Mouse (Mus musculus): ENCODE measurements around the gene Ccnjl.
A peak's percentile ranks its signal among the peaks of the same experiment; 100 is the strongest.

The Ccnjl gene

GRCm38 (mm10) chr11:43528078-43528682, 404 bp upstream of the Ccnjl start:
- no peak for DNase-seq

- DNase-seq = no peak
These were observed 1.5 kb downstream of the Ccnjl start for GRCm38 (mm10) chr11:43530043-43530442.

- DNase-seq = no peak
These were observed 3.0 kb downstream of the Ccnjl start for GRCm38 (mm10) chr11:43531619-43532018.

- peak in 1 of 2 experiments; percentile 52 for DNase-seq
These were observed 8.5 kb downstream of the Ccnjl start for GRCm38 (mm10) chr11:43537074-43537473.

- DNase-seq = no peak
These were observed 11.3 kb downstream of the Ccnjl start for GRCm38 (mm10) chr11:43539863-43540262.

- DNase-seq = no peak
These were observed 15.3 kb downstream of the Ccnjl start for GRCm38 (mm10) chr11:43543711-43544466.

- DNase-seq = no peak
These were observed 16.2 kb downstream of the Ccnjl start for GRCm38 (mm10) chr11:43544819-43545218.

- DNase-seq = no peak
These were observed 17.4 kb downstream of the Ccnjl start for GRCm38 (mm10) chr11:43545873-43546475.

GRCm38 (mm10) chr11:43546678-43547077, 18.1 kb downstream of the Ccnjl start:
- no peak for DNase-seq

- peak; percentile 57 to 67 for DNase-seq
These were observed 19.6 kb downstream of the Ccnjl start for GRCm38 (mm10) chr11:43548148-43548547.

- DNase-seq = no peak
These were observed 20.3 kb downstream of the Ccnjl start for GRCm38 (mm10) chr11:43548657-43549435.

- DNase-seq = peak; percentile 85 to 94
These were observed 21.1 kb downstream of the Ccnjl start for GRCm38 (mm10) chr11:43549701-43550100.

- DNase-seq = no peak
These were observed 23.2 kb downstream of the Ccnjl start for GRCm38 (mm10) chr11:43551756-43552155.

GRCm38 (mm10) chr11:43552675-43553074, 24.1 kb downstream of the Ccnjl start:
- no peak for DNase-seq

GRCm38 (mm10) chr11:43556538-43556937, 28.0 kb downstream of the Ccnjl start:
- no peak for DNase-seq

- DNase-seq = no peak
These were observed 31.1 kb downstream of the Ccnjl start for GRCm38 (mm10) chr11:43559515-43560292.

- DNase-seq = no peak
These were observed 35.2 kb downstream of the Ccnjl start for GRCm38 (mm10) chr11:43563654-43564244.

GRCm38 (mm10) chr11:43565414-43565813, 36.8 kb downstream of the Ccnjl start:
- no peak for DNase-seq

GRCm38 (mm10) chr11:43565852-43566251, 37.3 kb downstream of the Ccnjl start:
- no peak for DNase-seq

GRCm38 (mm10) chr11:43566696-43567095, 38.1 kb downstream of the Ccnjl start:
- DNase-seq = no peak

GRCm38 (mm10) chr11:43568263-43568662, 39.7 kb downstream of the Ccnjl start:
- DNase-seq = peak in 1 of 2 experiments; percentile 71

GRCm38 (mm10) chr11:43569188-43569587, 40.6 kb downstream of the Ccnjl start:
- DNase-seq = no peak
